Mouse (Mus musculus): ENCODE results near the gene Hdgf.

DNA sequence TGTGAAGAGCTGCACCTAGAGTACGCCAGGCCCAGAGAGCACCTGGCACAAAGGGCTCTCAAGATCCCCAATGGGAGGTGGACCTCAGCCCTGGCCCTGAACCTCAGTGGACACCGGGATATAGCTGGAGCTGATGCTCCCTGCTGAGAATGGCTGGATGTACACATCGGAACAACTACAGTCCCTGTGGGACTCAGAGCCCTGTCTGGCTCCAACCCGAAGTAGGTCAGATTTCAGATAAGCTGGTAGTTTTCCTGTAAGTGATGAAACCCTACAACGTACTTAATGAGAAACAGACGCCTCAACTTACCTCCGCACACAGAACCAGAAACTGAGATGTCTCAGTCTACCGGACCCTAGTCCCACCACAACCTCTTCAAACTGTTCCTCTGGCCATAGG is 48.5 kb upstream of the Hdgf start:
- TF ChIP-seq CTCF (IDR thresholded peaks at IDR 0.05; ENCODE audit: low read depth) (no peak), EP300 (optimal IDR thresholded peaks at IDR 0.05) (no peak)

Data from stomach, postnatal 0 days (tissue).